Mouse (Mus musculus): ENCODE data around the gene Cwc22. TPM values are rescaled to one million over a fixed set of nuclear protein-coding genes. Genes with fewer than 3 reads are reported as not detected.

The Cwc22 gene
- polyA plus RNA-seq, 1 experiment = 19.7 TPM

DNA sequence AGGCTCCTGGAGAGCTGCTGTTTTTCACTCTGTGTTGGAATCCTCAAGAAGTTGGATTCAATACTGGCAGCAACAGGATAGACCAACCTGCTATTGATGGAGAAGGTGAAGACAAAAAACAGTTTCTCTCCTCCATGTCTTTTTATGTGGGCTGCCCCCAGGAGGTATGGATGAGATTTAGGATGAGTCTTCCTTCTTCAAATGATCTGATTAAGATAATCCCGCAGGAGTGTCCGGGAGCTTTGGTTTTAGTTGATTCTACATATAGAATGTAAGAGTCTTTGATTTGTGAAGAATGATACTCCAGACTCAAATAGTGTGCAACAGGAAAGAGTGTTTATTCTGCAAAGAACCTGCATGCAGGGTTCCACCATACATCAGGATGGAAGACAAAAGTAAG lies 2.7 kb upstream of the Cwc22 start:
- H3K4me1 ChIP-seq (ENCODE audit: control insufficient read depth, insufficient read depth, insufficient read length, low read length) = peaks cover 4% of the 10 kb centered on the region; the same call in 1 of the 2 replicates
- no peak overlapping the region for H3K27ac ChIP-seq (replicated peaks; ENCODE audit: low read depth, low read length)
- no peak overlapping the region for H3K4me3 ChIP-seq (ENCODE audit: insufficient read depth, low read depth, low read length)

GRCm38 (mm10) chr2:77948126-77948525 lies 2.0 kb upstream of the Cwc22 start:
- Histone ChIP-seq H3K4me1 (ENCODE audit: control insufficient read depth, insufficient read depth, insufficient read length, low read length) (peaks cover 4% of the 10 kb centered on the region; the same call in 1 of the 2 replicates), H3K27ac (replicated peaks; ENCODE audit: low read depth, low read length) (no peak overlapping the region), H3K4me3 (ENCODE audit: insufficient read depth, low read depth, low read length) (no peak overlapping the region)

DNA sequence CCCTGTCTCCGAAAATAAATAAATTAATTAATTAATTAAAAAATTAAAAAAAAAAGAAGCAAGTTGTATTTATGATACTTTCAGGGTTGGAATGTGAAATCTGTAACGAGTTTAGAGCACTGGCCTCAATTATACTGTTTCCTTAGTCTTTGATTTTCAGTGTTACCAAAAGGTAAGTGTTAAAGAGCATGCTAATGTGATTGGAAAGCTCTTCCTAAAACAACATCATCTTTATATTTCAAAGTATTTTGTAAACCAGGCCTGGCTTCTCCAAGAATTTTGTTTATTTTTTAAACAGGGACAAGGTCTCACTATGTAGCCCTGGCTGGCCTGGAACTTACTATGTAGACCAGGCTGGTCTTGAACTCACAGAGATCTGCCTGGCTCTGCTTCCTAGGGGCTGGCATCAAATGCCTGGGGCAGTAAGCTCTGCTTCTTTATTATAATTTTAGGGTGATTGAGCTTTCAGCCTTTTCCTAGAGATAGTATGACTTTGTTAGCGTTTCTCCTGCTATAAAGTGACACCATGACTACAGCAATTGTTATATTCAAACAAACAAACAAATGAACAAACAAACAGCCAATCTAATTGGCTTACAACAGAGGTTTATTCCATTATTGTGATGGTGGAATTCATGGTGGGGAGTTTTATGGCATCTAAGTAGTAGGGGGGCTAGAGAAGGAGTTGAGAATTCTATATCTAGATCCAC lies 1.1 kb upstream of the Cwc22 start:
- Histone ChIP-seq H3K4me3 (ENCODE audit: insufficient read depth, low read depth, low read length) (no peak overlapping the region), H3K4me1 (ENCODE audit: control insufficient read depth, insufficient read depth, insufficient read length, low read length) (peaks cover 4% of the 10 kb centered on the region; the same call in 1 of the 2 replicates), H3K27ac (replicated peaks; ENCODE audit: low read depth, low read length) (no peak overlapping the region)

GRCm38 (mm10) chr2:77944860-77945595 lies 1.1 kb downstream of the Cwc22 start:
- Histone ChIP-seq H3K4me3 (ENCODE audit: insufficient read depth, low read depth, low read length) (peak overlapping the region; percentile 92), H3K27ac (replicated peaks; ENCODE audit: low read depth, low read length) (peak overlapping the region; percentile 96), H3K4me1 (ENCODE audit: control insufficient read depth, insufficient read depth, insufficient read length, low read length) (peaks cover 4% of the 10 kb centered on the region; the same call in 1 of the 2 replicates)

GRCm38 (mm10) chr2:77944281-77944680 lies 1.9 kb downstream of the Cwc22 start:
- Histone ChIP-seq H3K27ac (replicated peaks; ENCODE audit: low read depth, low read length) (no peak overlapping the region), H3K4me3 (ENCODE audit: insufficient read depth, low read depth, low read length) (no peak overlapping the region), H3K4me1 (ENCODE audit: control insufficient read depth, insufficient read depth, insufficient read length, low read length) (peaks cover 4% of the 10 kb centered on the region; the same call in 1 of the 2 replicates)

GRCm38 (mm10) chr2:77941944-77942343 lies 4.2 kb downstream of the Cwc22 start:
- peaks cover 4% of the 10 kb centered on the region; the same call in 1 of the 2 replicates for H3K4me1 ChIP-seq (ENCODE audit: control insufficient read depth, insufficient read depth, insufficient read length, low read length)
- H3K27ac ChIP-seq (replicated peaks; ENCODE audit: low read depth, low read length) = no peak overlapping the region
- H3K4me3 ChIP-seq (ENCODE audit: insufficient read depth, low read depth, low read length) = no peak overlapping the region

GRCm38 (mm10) chr2:77938317-77938716 lies 7.9 kb downstream of the Cwc22 start:
- Histone ChIP-seq H3K27ac (replicated peaks; ENCODE audit: low read depth, low read length) (no peak overlapping the region), H3K4me3 (ENCODE audit: insufficient read depth, low read depth, low read length) (no peak overlapping the region), H3K4me1 (ENCODE audit: control insufficient read depth, insufficient read depth, insufficient read length, low read length) (no peaks in the 10 kb centered on the region)

DNA sequence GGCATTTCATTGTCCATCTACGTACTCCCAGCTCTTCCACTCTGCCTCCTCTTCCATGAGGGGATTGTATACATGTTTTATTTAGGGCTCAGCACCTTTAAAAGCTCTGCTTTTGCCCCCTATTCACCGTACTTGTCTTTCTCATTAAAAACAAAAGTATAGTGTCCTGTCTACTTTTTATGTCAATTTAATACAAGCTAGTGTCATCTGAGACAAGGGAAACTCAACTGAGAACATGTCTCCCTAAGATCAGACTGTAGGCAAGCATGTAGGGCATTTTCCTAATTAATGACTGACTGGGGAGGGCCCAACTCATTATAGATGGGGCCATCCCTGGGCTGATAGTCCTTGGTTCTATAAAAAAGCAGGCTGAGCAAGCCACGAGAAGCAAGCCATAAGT lies 8.4 kb downstream of the Cwc22 start:
- no peak overlapping the region for H3K4me3 ChIP-seq (ENCODE audit: insufficient read depth, low read depth, low read length)
- no peaks in the 10 kb centered on the region for H3K4me1 ChIP-seq (ENCODE audit: control insufficient read depth, insufficient read depth, insufficient read length, low read length)
- no peak overlapping the region for H3K27ac ChIP-seq (replicated peaks; ENCODE audit: low read depth, low read length)

- Histone ChIP-seq H3K27ac (replicated peaks; ENCODE audit: low read depth, low read length) (no peak overlapping the region), H3K4me1 (ENCODE audit: control insufficient read depth, insufficient read depth, insufficient read length, low read length) (no peaks in the 10 kb centered on the region), H3K4me3 (ENCODE audit: insufficient read depth, low read depth, low read length) (no peak overlapping the region)
These were observed 12.0 kb downstream of the Cwc22 start for GRCm38 (mm10) chr2:77934138-77934537.

GRCm38 (mm10) chr2:77933630-77934029 lies 12.5 kb downstream of the Cwc22 start:
- H3K27ac ChIP-seq (replicated peaks; ENCODE audit: low read depth, low read length) = no peak overlapping the region
- H3K4me1 ChIP-seq (ENCODE audit: control insufficient read depth, insufficient read depth, insufficient read length, low read length) = no peaks in the 10 kb centered on the region
- H3K4me3 ChIP-seq (ENCODE audit: insufficient read depth, low read depth, low read length) = no peak overlapping the region

- no peak overlapping the region for H3K4me3 ChIP-seq (ENCODE audit: insufficient read depth, low read depth, low read length)
- H3K4me1 ChIP-seq (ENCODE audit: control insufficient read depth, insufficient read depth, insufficient read length, low read length) = no peaks in the 10 kb centered on the region
- no peak overlapping the region for H3K27ac ChIP-seq (replicated peaks; ENCODE audit: low read depth, low read length)
These were observed 14.2 kb downstream of the Cwc22 start for GRCm38 (mm10) chr2:77931958-77932357.

GRCm38 (mm10) chr2:77928352-77928751 lies 17.8 kb downstream of the Cwc22 start:
- no peaks in the 10 kb centered on the region for H3K4me1 ChIP-seq (ENCODE audit: control insufficient read depth, insufficient read depth, insufficient read length, low read length)
- H3K27ac ChIP-seq (replicated peaks; ENCODE audit: low read depth, low read length) = no peak overlapping the region
- H3K4me3 ChIP-seq (ENCODE audit: insufficient read depth, low read depth, low read length) = no peak overlapping the region

GRCm38 (mm10) chr2:77926468-77926867 lies 19.7 kb downstream of the Cwc22 start:
- Histone ChIP-seq H3K27ac (replicated peaks; ENCODE audit: low read depth, low read length) (no peak overlapping the region), H3K4me3 (ENCODE audit: insufficient read depth, low read depth, low read length) (no peak overlapping the region), H3K4me1 (ENCODE audit: control insufficient read depth, insufficient read depth, insufficient read length, low read length) (no peaks in the 10 kb centered on the region)

DNA sequence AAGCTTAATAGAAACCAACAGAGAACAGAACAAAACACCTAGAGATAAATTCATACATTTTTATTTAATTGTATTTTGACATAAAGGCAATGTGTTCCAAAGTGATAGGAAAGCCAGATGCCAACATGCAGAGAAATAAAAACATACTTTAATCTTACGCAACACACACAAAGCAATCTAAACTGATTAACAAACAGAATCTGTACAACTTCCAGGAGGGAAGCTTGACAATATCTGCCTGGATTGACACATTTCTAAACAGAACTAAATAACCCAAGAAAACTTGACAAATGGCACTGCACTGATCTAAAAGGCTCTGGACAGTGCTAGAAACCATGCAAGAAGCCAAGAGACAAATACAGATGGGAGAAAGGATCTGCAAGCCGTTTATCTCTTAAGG lies 20.2 kb downstream of the Cwc22 start:
- Histone ChIP-seq H3K4me3 (ENCODE audit: insufficient read depth, low read depth, low read length) (no peak overlapping the region), H3K27ac (replicated peaks; ENCODE audit: low read depth, low read length) (no peak overlapping the region), H3K4me1 (ENCODE audit: control insufficient read depth, insufficient read depth, insufficient read length, low read length) (no peaks in the 10 kb centered on the region)

- Histone ChIP-seq H3K27ac (replicated peaks; ENCODE audit: low read depth, low read length) (no peak overlapping the region), H3K4me1 (ENCODE audit: control insufficient read depth, insufficient read depth, insufficient read length, low read length) (no peaks in the 10 kb centered on the region), H3K4me3 (ENCODE audit: insufficient read depth, low read depth, low read length) (no peak overlapping the region)
These were observed 20.8 kb downstream of the Cwc22 start for GRCm38 (mm10) chr2:77925187-77925924.
